ENCODE assay signal across 15 mouse cellular contexts in genomic region chr12:36913364-36913763, GRCm38 (mm10).
DNase-seq lines count a peak whose midpoint lies in the region; ATAC-seq and TF ChIP-seq lines count a peak whose summit lies in the region.
"Had no signal": no experiment of that assay in that cellular context is flagged by ENCODE, and none has a peak within 500 bp of the region (broad histone marks: within the 10 kb centered on the region; RNA-seq: fewer than 3 reads in every experiment).

No protein-coding gene starts in this region.

- TF ChIP-seq CTCF in brain, embryonic 14.5 days (IDR thresholded peaks at IDR 0.05; ENCODE audit: borderline replicate concordance, extremely low read depth, insufficient read depth, insufficient read length): no peak

- H3K27ac ChIP-seq in forebrain, embryonic 13.5 days: no peak overlapping the region
- no peak overlapping the region for H3K27ac ChIP-seq in midbrain, embryonic 15.5 days
- H3K27ac ChIP-seq: embryonic facial prominence, embryonic 13.5 days; liver, embryonic 12.5 days had no signal

- no peak for TF ChIP-seq POLR2A in brain, embryonic 14.5 days (IDR thresholded peaks at IDR 0.05; ENCODE audit: borderline replicate concordance, extremely low read depth, insufficient read depth, insufficient read length, poor library complexity, severe bottlenecking)

- no peak overlapping the region for H3K9ac ChIP-seq in forebrain, embryonic 13.5 days
- H3K9ac ChIP-seq in midbrain, embryonic 15.5 days: no peak overlapping the region
- H3K9ac ChIP-seq: embryonic facial prominence, embryonic 13.5 days; liver, embryonic 12.5 days had no signal

- H3K9me3 ChIP-seq in forebrain, embryonic 13.5 days (replicated peaks): no peaks in the 10 kb centered on the region
- no peaks in the 10 kb centered on the region for H3K9me3 ChIP-seq in midbrain, embryonic 15.5 days
- H3K9me3 ChIP-seq: embryonic facial prominence, embryonic 13.5 days; liver, embryonic 12.5 days had no signal

- intact Hi-C loops in left cerebral cortex, postnatal 25 days (cut with DNase I): no loop called here

- peaks cover 7% of the 10 kb centered on the region for H3K4me1 ChIP-seq in forebrain, embryonic 13.5 days
- peaks cover 6% of the 10 kb centered on the region; the same call in 1 of the 2 replicates for H3K4me1 ChIP-seq in midbrain, embryonic 15.5 days
- H3K4me1 ChIP-seq: liver, embryonic 12.5 days had no signal

- H3K4me2 ChIP-seq in forebrain, embryonic 13.5 days: no peak overlapping the region
- H3K4me2 ChIP-seq in midbrain, embryonic 15.5 days: no peak overlapping the region
- H3K4me2 ChIP-seq: embryonic facial prominence, embryonic 13.5 days; liver, embryonic 12.5 days had no signal

- no peaks in the 10 kb centered on the region for H3K36me3 ChIP-seq in forebrain, embryonic 13.5 days (ENCODE audit: poor library complexity, severe bottlenecking)
- no peaks in the 10 kb centered on the region for H3K36me3 ChIP-seq in midbrain, embryonic 15.5 days (replicated peaks)
- H3K36me3 ChIP-seq: embryonic facial prominence, embryonic 13.5 days; liver, embryonic 12.5 days had no signal

- DNase-seq in left cerebral cortex, postnatal 25 days (ENCODE audit: low spot score in 2 of 2): peak; percentile 10 to 23
- DNase-seq in left cerebral cortex, adult 11 months (ENCODE audit: low spot score): no peak
- peak; percentile 87 for DNase-seq in brain, embryonic 14.5 days (ENCODE audit: low read depth)
- DNase-seq in thymus, postnatal 36 days: no peak
- DNase-seq in cerebellum, adult 9-10 months: no peak
- DNase-seq: cerebellum, postnatal 25 days; gastrocnemius, postnatal 14 days; lung, postnatal 36 days; thymus, adult 2 months had no signal

- ATAC-seq in forebrain, embryonic 13.5 days: peak; percentile 77; the same call in 1 of the 2 replicates
- peak; percentile 84 for ATAC-seq in midbrain, embryonic 15.5 days (replicated peaks)
- ATAC-seq: intestine, postnatal 0 days; liver, embryonic 12.5 days had no signal

- H3K4me3 ChIP-seq in forebrain, embryonic 13.5 days: no peak overlapping the region
- no peak overlapping the region for H3K4me3 ChIP-seq in midbrain, embryonic 15.5 days
- H3K4me3 ChIP-seq: embryonic facial prominence, embryonic 13.5 days; liver, embryonic 12.5 days had no signal

- H3K27me3 ChIP-seq in forebrain, embryonic 13.5 days: no peaks in the 10 kb centered on the region
- no peaks in the 10 kb centered on the region for H3K27me3 ChIP-seq in midbrain, embryonic 15.5 days (replicated peaks)
- H3K27me3 ChIP-seq: CH12.LX; embryonic facial prominence, embryonic 13.5 days; liver, embryonic 12.5 days had no signal

Comparison
In these comparisons a context has a peak if more than half of its experiments do, and no peak if none do; other contexts are left out.
1. DNase-seq: peak in left cerebral cortex, postnatal 25 days (2 of 2) and brain, embryonic 14.5 days (single experiment); none in left cerebral cortex, adult 11 months (single experiment), thymus, postnatal 36 days (0 of 2) and cerebellum, adult 9-10 months (single experiment).